Mouse (Mus musculus): ENCODE measurements around the gene Myo1c.
"Not testable (repeated sequence)": the region's sequence is repeated elsewhere in the genome, so short reads cannot be mapped to it uniquely, and the experiment has no call there.

Myo1c gene

DNA sequence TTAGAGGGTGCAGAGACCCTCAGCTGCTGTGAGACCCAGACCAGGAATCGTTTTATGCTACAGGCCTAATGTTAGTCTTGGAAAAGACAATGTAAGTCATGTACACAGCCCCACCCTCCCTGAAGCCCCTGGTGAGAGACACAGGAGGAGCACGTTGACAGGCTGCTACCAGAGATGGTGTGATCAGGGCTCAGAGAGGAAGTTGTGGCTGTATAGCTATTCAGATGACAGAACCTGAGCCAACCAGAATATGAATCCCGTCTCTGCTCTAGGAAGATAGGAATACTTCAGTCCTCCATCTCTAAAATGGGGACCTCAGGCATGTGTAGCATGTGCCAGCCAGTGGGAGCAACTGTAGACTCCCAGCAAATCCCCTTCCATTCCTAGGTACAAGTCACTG is 18.3 kb downstream of the Myo1c start:
- no peak for DNase-seq (ENCODE audit: low read depth, low spot score)

DNA sequence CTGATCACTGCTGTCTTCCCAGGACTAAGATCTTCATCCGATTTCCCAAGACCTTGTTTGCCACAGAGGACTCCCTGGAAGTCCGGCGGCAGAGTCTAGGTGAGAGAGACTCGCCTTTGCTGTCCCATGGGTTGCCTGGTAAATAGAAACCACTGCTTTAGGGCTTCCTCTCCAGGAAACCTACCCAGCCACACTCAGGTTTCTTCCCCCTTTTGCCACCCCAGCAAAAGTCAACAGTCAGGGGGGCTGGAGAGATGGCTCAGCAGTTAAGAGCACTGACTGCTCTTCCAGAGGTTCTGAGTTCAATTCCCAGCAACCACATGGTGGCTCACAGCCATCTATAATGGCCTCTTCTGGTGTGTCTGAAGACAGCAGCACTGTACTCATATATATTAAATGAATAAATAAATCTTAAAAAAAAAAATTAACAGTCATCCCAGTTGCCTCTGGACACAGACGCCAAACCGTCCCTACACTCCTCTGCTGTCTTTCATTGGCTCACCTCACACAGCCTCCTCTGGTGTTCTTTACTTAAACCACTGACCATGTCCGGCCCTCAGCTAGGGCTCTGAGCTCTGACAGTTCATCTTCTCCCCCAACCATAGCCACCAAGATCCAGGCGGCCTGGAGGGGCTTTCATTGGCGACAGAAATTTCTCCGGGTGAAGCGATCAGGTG is 19.0 kb downstream of the Myo1c start:
- DNase-seq (ENCODE audit: low read depth, low spot score), result no peak

DNA sequence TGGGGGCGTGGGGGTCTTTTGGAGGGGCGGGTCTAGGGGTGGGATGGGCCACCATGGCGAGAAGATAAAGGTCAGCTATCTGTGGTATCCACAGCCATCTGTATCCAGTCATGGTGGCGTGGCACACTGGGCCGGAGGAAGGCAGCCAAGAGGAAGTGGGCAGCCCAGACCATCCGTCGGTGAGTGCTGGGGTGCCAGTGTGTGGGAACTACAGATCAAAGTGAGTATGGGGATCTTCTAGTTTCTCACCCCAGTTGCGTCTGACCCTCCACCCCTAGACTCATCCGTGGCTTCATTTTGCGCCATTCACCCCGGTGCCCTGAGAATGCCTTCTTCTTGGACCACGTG is 19.5 kb downstream of the Myo1c start:
- no peak for DNase-seq (ENCODE audit: low read depth, low spot score)

DNA sequence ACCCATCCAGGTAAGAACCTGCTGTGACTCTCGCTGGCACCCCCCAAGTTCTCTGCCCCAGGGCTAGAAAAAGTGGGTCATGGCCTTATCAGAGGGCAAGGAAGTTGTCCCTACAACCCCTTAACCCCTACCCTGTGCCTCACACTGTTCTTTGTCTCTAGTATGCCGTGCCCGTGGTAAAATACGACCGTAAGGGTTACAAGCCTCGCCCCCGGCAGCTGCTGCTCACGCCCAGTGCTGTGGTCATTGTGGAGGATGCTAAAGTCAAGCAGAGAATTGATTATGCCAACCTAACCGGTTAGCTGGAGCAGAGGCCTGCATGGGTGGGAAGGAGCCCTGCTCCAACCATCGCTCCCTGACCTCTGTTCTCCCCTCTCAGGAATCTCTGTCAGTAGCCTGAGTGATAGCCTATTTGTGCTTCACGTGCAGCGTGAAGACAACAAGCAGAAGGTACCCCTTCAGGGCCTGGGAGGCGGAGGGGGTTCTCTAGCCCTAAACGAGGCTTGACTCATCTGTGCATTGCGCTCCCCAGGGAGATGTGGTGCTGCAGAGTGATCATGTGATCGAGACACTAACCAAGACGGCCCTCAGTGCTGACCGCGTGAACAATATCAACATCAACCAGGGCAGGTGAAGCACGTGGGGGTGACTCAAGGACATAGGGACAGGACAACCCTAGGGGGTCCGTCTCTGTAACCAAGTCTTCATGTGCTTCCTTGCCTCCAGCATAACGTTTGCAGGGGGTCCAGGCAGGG is 21.3 kb downstream of the Myo1c start:
- no peak for DNase-seq (ENCODE audit: low read depth, low spot score)

DNA sequence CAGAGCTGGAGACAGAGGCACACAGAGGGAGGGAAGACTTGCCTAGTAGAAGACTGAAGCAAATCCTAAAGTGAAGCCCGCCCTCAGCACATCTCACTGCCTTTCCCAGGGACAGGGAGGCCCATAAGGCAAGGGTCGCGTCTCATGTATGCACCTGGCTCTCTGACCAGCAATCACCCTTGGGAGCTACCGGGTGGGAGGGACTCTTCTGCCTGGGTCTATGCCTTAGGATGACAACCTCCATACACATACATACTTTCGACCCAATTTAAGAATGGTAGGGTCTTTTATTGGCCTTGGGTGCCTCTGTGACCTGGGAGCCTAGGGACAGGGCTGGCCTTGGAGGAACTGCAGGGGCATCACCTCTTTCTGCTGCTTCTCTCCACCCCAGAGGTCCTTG is 23.1 kb downstream of the Myo1c start:
- DNase-seq (ENCODE audit: low read depth, low spot score), result no peak

DNA sequence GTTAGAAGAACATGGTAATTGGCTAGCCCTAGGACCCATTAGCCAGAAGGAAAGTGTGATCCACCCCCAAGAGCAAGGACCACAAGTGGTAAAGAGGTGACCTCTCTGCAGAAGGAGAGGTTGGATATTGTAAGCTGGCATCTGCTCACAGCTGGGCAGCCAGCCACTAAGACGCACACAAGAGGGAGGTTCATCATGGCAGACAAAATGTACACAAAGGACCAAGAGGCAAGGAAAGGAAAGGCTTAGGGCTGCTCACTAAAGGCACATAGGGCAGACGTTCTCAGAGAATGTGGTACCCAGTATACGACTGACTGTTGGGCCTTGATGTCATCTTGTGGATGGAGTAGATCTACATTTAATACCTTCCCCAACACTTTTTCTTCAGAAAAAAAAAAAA is 24.6 kb downstream of the Myo1c start:
- no peak for DNase-seq (ENCODE audit: low read depth, low spot score)

DNA sequence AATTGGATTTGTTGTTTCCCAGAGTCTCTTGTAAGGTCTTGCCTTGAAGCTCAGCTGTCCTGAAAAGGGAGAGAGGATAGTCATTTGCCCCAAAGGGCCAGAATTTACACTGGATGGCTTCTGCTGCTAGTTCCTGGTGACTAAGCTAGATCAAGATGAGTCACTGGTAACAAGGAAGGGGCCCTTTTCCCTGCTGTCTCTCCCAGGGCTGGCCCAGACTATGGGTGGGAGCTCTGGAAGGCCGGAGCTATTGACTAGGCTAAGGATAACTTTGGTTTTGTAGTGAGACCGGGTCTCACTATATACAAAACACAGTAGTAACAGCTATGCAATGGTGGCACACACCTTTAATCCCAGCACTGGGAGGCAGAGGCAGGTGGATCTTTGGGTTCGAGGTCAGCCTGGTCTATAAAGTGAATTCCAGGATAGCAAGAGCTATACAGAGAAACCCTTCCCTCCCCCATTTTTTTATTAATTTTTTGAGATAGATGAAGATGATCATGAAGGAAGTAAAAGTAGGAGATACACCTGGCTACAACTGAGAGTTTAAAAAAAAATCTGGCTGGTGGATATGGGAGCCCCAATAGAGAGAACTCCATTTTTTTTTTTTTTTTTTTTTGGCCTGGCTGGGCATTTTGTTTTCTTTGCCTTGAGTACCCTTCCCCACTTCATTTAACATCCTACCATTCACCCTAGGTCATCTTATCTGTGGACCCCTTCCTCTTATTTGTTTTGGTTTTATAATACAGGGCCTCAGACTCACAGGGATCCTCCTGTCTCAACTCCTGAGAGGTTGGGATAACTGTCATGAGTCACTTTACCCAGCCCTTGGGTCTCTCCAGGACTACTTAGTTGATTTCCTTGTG is 27.8 kb downstream of the Myo1c start:
- DNase-seq (ENCODE audit: low read depth, low spot score), result no peak

DNA sequence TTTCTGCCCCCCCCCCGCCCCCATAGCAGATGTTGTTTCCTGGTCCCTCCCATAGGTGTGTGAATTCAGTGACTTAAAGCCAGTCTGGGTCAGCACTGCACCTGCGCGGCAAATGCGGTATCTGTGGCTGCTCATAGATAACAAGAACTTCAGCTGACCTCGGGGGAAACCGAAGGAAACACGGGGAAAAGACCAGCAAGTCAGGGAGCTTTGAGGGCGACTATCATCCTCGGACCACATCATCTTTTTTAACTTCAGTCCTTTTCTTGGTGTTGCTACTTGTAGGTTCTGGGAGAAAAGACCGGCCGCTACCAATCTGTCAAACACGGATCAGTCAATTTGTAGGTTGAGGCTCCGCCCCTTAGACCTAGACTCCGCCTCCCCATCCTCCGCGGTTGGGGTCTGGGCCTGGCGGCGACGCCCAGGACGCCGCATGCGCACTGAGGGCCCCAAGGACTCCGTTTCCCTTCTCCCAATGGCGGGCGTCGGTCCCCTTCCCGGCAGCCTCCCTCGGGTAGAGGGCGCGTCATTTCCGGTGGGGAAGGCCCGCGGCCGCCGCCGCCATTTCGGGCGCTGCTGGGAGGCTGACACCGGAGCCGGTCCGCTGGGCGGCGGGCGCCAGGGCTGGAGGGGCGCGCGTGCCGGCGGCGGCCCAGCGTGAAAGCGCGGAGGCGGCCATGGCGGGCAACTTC is 28.6 kb downstream of the Myo1c start, which contains the start of gene Crk:
Crk (plus strand) TSS at position 513 of the 692 bp plus-strand sequence.
- DNase-seq (ENCODE audit: low read depth, low spot score), result peak; percentile 100

DNA sequence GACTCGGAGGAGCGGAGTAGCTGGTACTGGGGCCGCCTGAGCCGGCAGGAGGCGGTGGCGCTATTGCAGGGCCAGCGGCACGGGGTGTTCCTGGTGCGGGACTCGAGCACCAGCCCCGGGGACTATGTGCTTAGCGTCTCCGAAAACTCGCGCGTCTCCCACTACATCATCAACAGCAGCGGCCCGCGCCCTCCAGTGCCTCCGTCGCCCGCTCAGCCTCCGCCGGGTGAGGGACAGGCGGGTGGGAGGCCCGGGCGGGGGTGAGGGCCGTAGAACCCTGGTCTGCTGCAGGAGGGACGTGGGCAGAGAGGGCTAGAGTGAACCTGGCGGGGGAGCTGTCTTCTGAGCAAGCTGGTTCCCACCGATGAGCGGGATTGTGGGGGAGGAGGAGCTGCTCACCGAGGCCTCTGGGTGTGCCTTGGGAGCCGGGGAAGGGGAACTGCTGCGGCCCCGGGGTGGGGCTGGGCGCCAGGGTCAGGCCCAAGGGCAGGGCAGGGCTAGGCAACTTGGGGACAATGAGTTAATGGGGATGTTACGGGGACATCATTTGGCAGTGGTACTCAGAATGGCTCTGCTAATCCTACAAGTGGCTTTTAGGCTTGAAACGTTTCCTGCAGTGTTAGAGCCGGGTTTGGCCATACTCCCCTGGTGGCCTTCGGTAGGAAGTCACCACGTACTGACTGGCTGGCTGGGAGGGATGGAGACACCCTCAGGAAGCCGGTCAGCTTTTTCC is 29.3 kb downstream of the Myo1c start:
- DNase-seq (ENCODE audit: low read depth, low spot score), result peak; percentile 72

DNA sequence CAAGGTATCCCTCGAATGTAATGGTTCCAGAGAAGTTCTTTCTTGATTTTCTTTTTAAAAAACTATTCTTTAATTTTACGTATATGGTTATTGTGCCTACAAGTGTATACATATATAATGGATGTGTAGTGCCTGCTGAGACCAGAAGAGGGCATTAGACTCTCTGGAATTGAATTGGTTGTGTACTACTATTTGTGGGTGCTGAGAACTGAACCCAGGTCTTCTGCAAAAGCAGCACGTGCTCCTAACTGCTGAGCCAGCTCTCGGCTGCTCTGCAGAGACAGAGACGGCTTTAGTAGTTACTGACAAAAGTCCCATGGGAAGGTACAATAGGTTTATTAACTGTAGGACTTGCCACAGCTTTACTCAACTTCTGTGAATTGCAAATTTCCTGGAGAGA is 34.2 kb downstream of the Myo1c start:
- DNase-seq (ENCODE audit: low read depth, low spot score), result no peak

DNA sequence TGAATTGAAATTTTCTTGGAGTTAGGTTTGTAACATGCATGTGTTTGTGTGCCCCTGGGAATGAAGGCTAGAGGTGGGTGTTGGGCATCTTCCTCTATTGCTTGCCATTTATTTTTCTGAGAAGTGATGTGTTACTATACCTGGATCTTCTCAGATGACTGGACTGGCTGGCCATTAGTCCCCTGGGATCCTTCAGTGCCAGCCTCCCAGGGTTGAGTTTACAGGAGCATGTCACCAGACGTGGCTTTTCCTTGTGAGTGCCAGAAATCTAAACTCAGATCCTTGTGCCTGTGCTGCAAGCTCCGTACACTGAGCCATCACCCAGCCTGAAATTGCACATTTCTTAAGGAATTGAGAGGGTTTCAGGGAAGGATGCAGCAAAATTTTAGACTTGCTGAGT is 34.7 kb downstream of the Myo1c start:
- DNase-seq (ENCODE audit: low read depth, low spot score), result no peak

DNA sequence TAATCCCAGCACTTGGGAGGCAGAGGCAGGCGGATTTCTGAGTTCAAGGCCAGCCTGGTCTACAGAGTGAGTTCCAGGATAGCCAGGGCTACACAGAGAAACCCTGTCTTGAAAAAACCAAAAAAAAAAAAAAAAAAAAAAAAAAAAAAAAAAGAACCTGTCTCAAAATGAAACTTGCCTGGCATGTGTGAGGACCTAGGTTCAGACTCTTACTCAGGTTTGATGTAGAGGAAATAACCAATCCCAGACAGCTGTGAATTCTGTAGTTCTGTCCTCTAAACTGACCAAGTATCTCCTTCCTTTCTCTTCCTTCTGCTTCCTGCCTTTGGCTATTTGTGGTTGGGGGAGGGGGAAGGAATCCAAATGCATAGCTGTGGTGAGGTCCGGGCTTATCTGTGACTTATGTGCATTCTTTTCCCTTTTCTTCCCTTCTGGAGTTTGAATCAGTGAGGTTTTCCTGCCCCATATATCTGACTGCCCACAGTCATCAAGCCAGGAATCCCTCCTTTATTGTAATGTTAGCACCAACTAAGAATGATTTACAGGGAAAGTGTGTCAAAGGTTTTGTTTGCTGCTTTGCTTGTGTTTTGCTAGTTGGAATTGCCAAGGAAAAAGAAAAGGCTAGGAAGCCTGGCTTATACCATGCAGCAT is 37.2 kb downstream of the Myo1c start:
- DNase-seq (ENCODE audit: low read depth, low spot score), result no peak

DNA sequence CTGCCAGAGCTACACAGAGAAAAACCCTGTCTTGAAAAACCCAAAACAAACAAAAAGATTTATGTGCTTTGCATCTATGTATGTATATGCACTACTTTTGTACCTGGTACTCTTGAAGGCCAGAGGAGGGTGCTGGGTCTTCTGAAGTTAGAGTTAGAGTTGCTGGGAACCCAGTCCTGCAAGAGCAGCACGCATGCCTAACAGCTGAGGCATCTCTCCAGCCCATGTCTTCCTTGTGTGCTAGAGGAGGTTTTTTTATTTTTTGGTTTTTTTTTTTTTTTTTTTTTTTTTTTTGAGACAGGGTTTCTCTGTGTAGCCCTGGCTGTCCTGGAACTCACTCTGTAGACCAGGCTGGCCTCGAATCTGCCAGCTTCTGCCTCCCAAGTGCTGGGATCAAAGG is 37.8 kb downstream of the Myo1c start:
- DNase-seq (ENCODE audit: low read depth, low spot score), result no peak

DNA sequence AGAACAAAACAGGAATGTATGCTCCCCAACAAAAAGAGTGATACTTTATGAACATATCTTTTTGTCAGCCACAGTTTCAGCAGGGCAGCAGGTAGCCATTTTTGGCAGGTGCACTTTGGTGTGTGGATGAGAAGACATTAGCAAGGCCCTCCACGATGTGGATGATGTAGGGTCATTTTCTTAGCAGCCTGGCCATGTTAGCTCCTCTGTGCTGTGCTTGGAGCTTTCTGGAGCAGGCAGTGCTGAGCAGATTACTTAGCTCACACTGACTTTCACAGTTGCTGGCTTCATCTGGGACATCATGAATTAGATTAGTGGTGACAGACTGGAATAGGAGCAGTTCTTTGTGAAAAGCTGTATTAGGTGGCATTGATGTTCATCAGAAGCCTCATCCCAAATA is 39.7 kb downstream of the Myo1c start:
- no peak for DNase-seq (ENCODE audit: low read depth, low spot score)

DNA sequence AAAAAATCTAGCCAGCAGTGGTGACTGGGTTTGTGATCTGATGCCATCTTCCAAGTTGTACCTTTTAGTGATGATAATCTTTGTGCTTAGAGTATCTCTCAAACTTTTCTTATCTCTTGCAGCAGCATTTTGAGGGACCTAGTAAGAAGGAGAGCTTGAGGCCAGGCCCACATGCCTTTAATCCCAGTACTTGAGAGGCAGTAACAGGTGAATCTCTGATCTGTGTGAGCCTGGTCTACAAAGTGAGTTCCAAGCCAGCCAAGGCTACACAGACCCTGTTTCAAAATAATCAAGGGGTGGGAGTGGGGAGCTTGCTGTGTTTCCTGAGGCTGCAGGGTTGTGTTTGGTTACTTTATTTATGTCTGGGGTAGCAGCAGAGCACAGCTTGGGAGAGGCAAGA is 40.7 kb downstream of the Myo1c start:
- no peak for DNase-seq (ENCODE audit: low read depth, low spot score)

DNA sequence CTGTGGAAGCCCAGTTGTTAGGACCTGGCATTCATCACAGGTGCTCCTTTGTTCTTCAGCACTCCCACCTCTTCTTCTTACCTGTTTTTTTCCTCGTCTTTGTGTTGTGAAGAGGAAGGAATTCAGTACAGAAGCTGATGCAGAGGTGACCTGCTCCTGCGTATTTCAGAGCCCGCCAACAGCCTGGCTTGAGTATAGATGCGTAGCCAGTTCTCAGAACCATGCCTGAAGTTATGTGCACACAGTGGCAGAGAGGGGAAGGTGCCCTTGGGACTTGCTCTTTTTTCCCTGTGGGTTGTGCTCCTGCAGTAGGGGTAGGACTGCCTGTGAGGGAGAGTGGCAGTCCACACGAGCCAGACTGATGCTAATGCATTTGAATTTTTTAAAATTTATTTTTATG is 43.3 kb downstream of the Myo1c start:
- DNase-seq (ENCODE audit: low read depth, low spot score), result no peak

DNA sequence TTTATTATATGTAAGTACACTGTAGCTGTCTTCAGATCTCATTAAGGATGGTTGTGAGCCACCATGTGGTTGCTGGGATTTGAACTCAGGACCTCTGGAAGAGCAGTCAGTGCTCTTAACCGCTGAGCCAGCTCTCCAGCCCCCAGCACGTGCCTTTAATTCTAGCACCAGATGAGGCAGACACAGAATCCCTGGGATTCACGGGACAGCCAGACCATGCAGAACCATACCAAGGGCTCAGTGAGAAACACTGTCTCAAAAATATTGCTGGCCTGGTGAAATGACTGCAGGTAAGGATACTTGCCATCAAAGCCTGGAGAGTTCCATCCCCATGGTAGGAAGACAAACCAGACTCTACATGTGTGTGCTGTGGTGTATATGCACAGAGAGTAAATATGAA is 47.2 kb downstream of the Myo1c start:
- DNase-seq (ENCODE audit: low read depth, low spot score), result not testable (repeated sequence)

DNA sequence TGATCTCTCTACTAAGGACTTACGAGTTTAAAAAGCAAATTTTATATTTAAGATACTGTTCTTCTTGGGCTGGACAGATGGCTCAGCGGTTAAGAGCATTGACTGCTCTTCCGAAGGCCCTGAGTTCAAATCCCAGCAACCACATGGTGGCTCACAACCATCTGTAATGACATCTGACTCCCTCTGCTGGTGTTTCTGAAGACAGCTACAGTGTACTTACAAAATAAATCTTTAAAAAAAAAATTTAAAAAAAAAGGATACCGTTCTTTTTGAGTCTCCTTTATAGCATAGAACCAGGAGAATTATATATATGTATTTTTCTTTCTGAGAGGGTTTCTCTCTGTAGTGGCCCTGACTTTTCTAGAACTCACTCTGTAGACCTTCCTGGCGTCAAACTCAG is 50.3 kb downstream of the Myo1c start:
- no peak for DNase-seq (ENCODE audit: low read depth, low spot score)

DNA sequence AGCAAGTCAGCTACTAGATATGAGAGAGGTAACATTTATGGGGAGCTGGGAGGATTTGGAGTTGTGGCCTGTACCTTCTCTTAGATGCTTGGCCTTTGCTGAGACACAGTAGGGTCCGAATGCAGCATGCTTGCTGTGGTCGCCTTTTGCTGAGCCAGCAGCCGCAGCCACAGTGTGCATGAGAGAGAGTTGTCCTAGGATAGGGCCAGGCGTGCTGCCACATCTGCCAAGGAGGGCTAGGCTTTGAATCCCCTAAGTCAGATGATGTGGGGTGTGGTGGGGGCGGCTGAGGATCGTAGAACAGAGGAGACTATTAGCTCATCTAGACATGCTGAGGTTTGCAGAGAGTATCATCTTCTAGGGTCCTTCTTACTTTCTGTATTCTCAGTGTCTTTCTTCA is 52.5 kb downstream of the Myo1c start:
- no peak for DNase-seq (ENCODE audit: low read depth, low spot score)

DNA sequence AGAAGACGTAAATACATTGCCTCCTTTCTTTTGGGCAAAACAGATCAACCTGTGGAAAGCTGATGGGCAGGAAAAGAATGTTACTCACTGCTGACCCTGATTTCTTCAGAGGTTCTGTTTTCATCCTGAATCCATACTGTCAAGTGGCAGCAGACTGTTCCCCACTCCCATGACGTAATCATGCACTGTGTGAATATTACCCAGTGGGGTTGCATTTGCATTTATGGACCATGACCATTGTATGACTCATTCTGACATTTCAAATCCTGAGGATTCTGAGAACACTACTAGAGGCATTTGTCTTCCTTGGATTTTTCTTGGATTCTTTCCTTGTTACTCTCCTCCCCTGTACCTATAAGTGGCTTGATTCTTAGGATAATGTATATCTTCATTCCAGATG is 53.4 kb downstream of the Myo1c start:
- DNase-seq (ENCODE audit: low read depth, low spot score), result no peak

DNA sequence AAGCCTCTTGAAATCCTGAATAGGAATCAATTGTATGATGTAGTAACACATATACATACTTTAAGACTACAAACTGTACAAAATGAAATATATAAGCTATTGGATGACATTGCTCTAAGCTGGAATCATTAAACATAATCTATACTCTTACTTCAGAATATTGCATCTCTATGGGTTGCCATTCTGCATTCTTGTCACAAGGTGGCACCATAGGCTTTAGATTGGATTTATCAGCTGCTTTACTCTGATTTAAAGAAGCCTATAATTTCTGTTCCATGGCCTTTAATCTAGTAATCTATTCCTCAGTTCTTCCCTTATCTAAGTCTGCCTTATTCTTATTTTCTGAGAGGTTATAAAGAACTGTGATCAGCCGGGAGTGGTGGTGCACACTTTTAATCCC is 63.6 kb downstream of the Myo1c start:
- DNase-seq (ENCODE audit: low read depth, low spot score), result peak; percentile 71

Measured in CD4-positive, CD25-positive, alpha-beta regulatory T cell, adult 2 months (primary cell).